Mouse (Mus musculus): ENCODE measurements around the gene Wrap73.

DNA sequence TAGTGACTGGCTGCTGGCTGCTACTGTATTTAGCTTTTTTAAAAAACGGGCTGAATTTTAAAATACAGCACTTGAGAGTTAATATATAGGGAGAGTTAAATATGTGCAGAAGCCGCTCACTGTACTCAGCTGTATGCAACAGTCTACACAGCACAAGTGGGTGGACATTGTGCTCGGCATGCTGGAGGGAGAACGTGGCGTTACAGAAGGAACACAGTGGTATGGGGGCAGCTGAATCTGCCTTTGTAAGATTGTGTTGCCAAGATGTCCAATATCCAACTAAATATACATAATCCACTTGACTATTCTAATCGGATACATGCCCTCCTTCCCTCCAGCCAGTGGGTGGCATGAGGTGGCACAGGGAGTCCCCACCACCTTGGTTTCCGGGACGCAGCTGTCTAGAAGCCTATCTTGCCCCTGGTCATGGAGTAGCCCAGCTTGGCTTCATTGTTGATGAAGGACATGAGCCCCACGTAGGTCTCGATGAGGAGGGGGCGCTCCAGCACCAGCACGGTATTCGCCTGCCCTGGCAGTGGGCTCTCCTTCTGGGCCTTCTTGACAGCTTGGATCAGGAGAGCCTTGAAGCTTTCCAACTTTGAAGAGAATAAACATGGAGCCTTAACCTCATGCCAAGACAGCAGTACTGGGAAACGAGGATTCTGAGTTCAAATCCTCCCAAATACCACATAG, 15.9 kb downstream of the Wrap73 start:
- TF ChIP-seq CTCF (conservative IDR thresholded peaks at IDR 0.05; ENCODE audit: low read length): no peak
- no peak for TF ChIP-seq POU5F1 (IDR thresholded peaks at IDR 0.05; ENCODE audit: borderline replicate concordance, low read length)
- no peak for TF ChIP-seq NANOG (IDR thresholded peaks at IDR 0.05; ENCODE audit: borderline replicate concordance, low read length)
